Mouse (Mus musculus): Measurements from ENCODE around the gene Anks1. TPM values are rescaled to one million over a fixed set of nuclear protein-coding genes. Genes with fewer than 3 reads are reported as not detected.

Gene Anks1
- polyA plus RNA-seq, 1 experiment from 2014 or later, result 13.3 TPM

DNA sequence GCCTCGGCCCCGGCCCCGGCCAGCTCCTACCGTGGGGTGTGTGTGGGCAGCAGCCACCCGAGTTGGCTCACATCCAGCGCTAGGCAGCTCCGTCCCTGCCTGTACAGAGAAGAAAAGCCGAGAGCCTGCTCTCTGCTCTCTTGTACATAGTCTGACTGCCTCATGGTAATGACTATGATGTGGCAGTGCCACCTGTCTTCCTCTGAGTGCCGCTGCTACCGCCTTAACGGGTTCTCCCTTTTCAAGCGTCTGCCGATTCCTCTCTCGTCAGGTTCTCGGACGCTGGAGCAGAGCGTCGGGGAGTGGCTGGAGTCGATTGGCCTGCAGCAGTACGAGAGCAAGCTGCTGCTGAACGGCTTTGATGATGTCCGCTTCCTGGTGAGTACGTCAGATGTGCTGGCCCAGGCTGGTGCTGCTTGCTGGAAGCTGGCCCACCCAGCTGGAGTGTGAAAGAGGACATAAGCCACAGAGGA lies 133.2 kb downstream of the Anks1 start:
- WGBS, result 66% methylated on average over 23 of the region's 23 CpGs
- H3K27ac ChIP-seq (replicated peaks; ENCODE audit: low read depth, low read length), result no peak overlapping the region
- ATAC-seq (replicated peaks; ENCODE audit: insufficient number of reproducible peaks, low FRiP score, low TSS enrichment, low read depth) (no peak), DNase-seq (ENCODE audit: low spot score) (no peak)
- H3K9ac ChIP-seq (replicated peaks; ENCODE audit: low read length), result 0 out of 2 replicates have a peak overlapping the region, but pooled peaks have one; percentile 9
- no peaks in the 10 kb centered on the region for H3K9me3 ChIP-seq (replicated peaks; ENCODE audit: control insufficient read depth, low read length)
- H3K27me3 ChIP-seq (ENCODE audit: control insufficient read depth, insufficient read depth, low read length), result no peaks in the 10 kb centered on the region
- H3K4me2 ChIP-seq (ENCODE audit: low read depth, low read length), result no peak overlapping the region
- H3K36me3 ChIP-seq (replicated peaks; ENCODE audit: control insufficient read depth, insufficient read depth, low read depth, low read length), result no peaks in the 10 kb centered on the region
- no peak overlapping the region for H3K4me3 ChIP-seq (ENCODE audit: low read depth, low read length)
- peaks cover 6% of the 10 kb centered on the region for H3K4me1 ChIP-seq (ENCODE audit: control insufficient read depth, insufficient read depth, low read length)

DNA sequence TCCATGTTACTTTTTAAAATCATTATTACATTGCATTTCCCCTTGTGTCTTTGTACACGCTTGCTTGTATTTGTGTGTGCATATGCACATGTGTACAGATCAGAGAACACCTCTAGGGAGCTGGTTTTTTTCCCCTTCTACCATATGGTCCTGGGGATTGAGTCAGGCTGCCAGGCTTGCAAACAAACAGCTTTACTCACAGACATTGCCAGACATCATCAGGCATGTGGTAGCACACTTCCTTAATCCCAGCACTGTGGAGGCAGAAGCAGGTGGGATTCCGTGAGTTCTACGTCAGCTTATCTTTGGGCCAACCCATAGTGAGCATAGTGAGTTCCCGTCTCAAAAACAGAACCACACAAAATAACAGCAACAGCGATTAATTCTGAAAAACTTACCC lies 137.9 kb downstream of the Anks1 start:
- no peak overlapping the region for H3K4me2 ChIP-seq (ENCODE audit: low read depth, low read length)
- H3K9ac ChIP-seq (replicated peaks; ENCODE audit: low read length), result no peak overlapping the region
- 96% methylated on average over 5 of the region's 5 CpGs for WGBS
- no peaks in the 10 kb centered on the region for H3K36me3 ChIP-seq (replicated peaks; ENCODE audit: control insufficient read depth, insufficient read depth, low read depth, low read length)
- ATAC-seq (replicated peaks; ENCODE audit: insufficient number of reproducible peaks, low FRiP score, low TSS enrichment, low read depth) (no peak), DNase-seq (ENCODE audit: low spot score) (no peak)
- H3K27ac ChIP-seq (replicated peaks; ENCODE audit: low read depth, low read length), result no peak overlapping the region
- H3K27me3 ChIP-seq (ENCODE audit: control insufficient read depth, insufficient read depth, low read length), result no peaks in the 10 kb centered on the region
- no peak overlapping the region for H3K4me3 ChIP-seq (ENCODE audit: low read depth, low read length)
- no peaks in the 10 kb centered on the region for H3K9me3 ChIP-seq (replicated peaks; ENCODE audit: control insufficient read depth, low read length)
- no peaks in the 10 kb centered on the region for H3K4me1 ChIP-seq (ENCODE audit: control insufficient read depth, insufficient read depth, low read length)

DNA sequence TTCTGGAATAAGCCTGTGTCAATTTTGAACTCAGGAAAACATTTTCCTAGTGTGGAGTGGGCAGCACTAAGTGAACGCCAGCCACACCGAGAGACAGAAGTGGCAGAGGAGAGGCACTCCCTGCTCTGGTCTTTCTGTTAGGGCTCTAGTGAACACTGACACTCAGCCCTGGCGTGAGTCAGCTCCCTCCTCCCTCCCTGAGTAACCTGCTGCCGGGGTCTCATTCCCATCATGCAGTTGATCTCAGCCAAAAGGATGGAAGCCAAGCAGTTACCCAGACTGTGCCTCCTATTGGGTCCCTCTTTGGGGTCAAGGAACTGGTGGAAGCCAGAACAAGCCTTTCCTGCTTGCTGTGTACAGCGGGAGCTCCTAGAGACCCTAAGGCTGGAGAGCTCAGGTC lies 138.4 kb downstream of the Anks1 start:
- Histone ChIP-seq H3K9me3 (replicated peaks; ENCODE audit: control insufficient read depth, low read length) (no peaks in the 10 kb centered on the region), H3K36me3 (replicated peaks; ENCODE audit: control insufficient read depth, insufficient read depth, low read depth, low read length) (no peaks in the 10 kb centered on the region), H3K4me3 (ENCODE audit: low read depth, low read length) (no peak overlapping the region), H3K4me2 (ENCODE audit: low read depth, low read length) (no peak overlapping the region), H3K27ac (replicated peaks; ENCODE audit: low read depth, low read length) (no peak overlapping the region), H3K4me1 (ENCODE audit: control insufficient read depth, insufficient read depth, low read length) (no peaks in the 10 kb centered on the region), H3K27me3 (ENCODE audit: control insufficient read depth, insufficient read depth, low read length) (no peaks in the 10 kb centered on the region), H3K9ac (replicated peaks; ENCODE audit: low read length) (no peak overlapping the region)
- 85% methylated on average over 5 of the region's 5 CpGs for WGBS
- ATAC-seq (replicated peaks; ENCODE audit: insufficient number of reproducible peaks, low FRiP score, low TSS enrichment, low read depth) (no peak), DNase-seq (ENCODE audit: low spot score) (no peak)

DNA sequence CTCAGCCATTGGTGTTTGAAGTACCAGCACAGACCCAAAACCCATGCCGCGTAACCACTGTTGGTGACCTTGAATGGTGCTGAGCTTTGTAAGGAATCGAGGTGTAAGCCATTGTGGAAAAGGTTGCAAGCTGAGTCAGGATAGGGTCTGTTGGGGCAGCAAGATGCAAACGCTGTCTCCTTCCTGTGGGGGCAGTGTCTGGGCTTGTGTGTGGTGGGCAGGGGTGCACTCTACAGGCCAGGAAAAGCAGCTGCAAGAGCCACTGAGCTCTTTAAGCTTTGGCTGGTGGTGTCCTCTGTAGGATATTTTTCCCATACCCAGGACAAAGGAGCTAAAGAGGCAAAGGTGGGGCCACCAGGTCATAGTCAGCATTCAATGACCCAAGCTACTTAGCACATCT lies 139.3 kb downstream of the Anks1 start:
- no peaks in the 10 kb centered on the region for H3K36me3 ChIP-seq (replicated peaks; ENCODE audit: control insufficient read depth, insufficient read depth, low read depth, low read length)
- H3K9me3 ChIP-seq (replicated peaks; ENCODE audit: control insufficient read depth, low read length), result no peaks in the 10 kb centered on the region
- H3K4me2 ChIP-seq (ENCODE audit: low read depth, low read length), result no peak overlapping the region
- no peak overlapping the region for H3K9ac ChIP-seq (replicated peaks; ENCODE audit: low read length)
- 47% methylated on average over 4 of the region's 4 CpGs for WGBS
- no peak overlapping the region for H3K27ac ChIP-seq (replicated peaks; ENCODE audit: low read depth, low read length)
- H3K4me3 ChIP-seq (ENCODE audit: low read depth, low read length), result no peak overlapping the region
- no peaks in the 10 kb centered on the region for H3K27me3 ChIP-seq (ENCODE audit: control insufficient read depth, insufficient read depth, low read length)
- ATAC-seq (replicated peaks; ENCODE audit: insufficient number of reproducible peaks, low FRiP score, low TSS enrichment, low read depth) (peak; percentile 65; the same call in 1 of the 2 replicates), DNase-seq (ENCODE audit: low spot score) (peak; percentile 67)
- no peaks in the 10 kb centered on the region for H3K4me1 ChIP-seq (ENCODE audit: control insufficient read depth, insufficient read depth, low read length)

DNA sequence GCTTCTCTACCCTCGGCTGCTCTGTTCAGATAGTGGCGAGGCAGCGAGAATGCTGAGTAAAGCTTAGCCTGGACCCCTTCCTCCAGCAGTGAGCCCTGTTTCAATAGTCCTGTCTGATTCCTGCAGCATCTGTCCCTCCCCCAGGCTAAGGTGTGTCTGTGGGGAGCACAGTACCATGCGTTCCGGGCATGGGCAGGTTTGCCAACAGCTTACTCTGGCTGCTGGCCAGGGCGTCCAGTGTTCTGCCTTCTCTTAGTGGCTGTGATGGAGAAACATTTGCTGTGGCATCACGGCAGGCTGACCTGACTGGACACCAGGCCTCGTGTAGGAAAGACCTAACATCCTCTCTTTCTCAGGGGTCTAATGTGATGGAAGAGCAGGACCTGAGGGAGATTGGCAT lies 141.1 kb downstream of the Anks1 start:
- H3K36me3 ChIP-seq (replicated peaks; ENCODE audit: control insufficient read depth, insufficient read depth, low read depth, low read length), result no peaks in the 10 kb centered on the region

DNA sequence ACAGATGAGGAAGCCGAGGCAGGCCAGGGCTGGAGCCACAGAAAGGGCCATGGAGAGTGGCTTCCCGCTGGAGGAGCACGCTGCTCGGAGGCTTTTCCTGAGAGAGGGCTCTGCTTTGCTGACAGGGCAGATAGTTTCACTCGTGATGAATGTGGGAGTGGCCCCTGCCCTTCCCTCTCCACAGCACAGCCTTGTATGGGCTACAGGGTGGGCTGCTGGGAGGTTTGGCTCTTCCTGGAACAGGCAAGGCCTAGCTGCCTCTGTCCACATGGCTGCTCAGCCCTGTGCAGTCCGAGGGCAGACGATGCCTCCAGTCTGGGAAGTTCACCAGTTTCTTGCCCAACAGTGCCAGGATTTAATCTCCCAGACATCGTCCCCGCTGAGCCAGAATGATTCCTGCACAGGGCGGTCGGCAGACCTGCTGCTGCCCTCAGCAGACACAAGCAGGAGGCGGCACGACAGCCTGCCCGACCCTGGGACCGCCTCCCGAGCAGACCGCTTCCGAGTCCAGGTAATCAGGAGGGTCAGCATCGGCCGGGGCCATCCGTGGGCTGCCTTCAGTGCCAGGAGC lies 143.3 kb downstream of the Anks1 start:
- DNase-seq (ENCODE audit: low spot score) (no peak), ATAC-seq (replicated peaks; ENCODE audit: insufficient number of reproducible peaks, low FRiP score, low TSS enrichment, low read depth) (no peak)
- Histone ChIP-seq H3K9ac (replicated peaks; ENCODE audit: low read length) (no peak overlapping the region), H3K4me1 (ENCODE audit: control insufficient read depth, insufficient read depth, low read length) (no peaks in the 10 kb centered on the region), H3K27me3 (ENCODE audit: control insufficient read depth, insufficient read depth, low read length) (no peaks in the 10 kb centered on the region), H3K36me3 (replicated peaks; ENCODE audit: control insufficient read depth, insufficient read depth, low read depth, low read length) (no peaks in the 10 kb centered on the region), H3K4me3 (ENCODE audit: low read depth, low read length) (no peak overlapping the region), H3K4me2 (ENCODE audit: low read depth, low read length) (no peak overlapping the region), H3K27ac (replicated peaks; ENCODE audit: low read depth, low read length) (no peak overlapping the region), H3K9me3 (replicated peaks; ENCODE audit: control insufficient read depth, low read length) (no peaks in the 10 kb centered on the region)
- 83% methylated on average over 21 of the region's 21 CpGs for WGBS

More for the DNA sequence above, 141.1 kb downstream of the Anks1 start:
- Histone ChIP-seq H3K27ac (replicated peaks; ENCODE audit: low read depth, low read length) (no peak overlapping the region), H3K4me3 (ENCODE audit: low read depth, low read length) (no peak overlapping the region), H3K9me3 (replicated peaks; ENCODE audit: control insufficient read depth, low read length) (no peaks in the 10 kb centered on the region), H3K4me1 (ENCODE audit: control insufficient read depth, insufficient read depth, low read length) (no peaks in the 10 kb centered on the region), H3K27me3 (ENCODE audit: control insufficient read depth, insufficient read depth, low read length) (no peaks in the 10 kb centered on the region), H3K4me2 (ENCODE audit: low read depth, low read length) (no peak overlapping the region), H3K9ac (replicated peaks; ENCODE audit: low read length) (no peak overlapping the region)
- WGBS, result 93% methylated on average over 8 of the region's 8 CpGs
- ATAC-seq (replicated peaks; ENCODE audit: insufficient number of reproducible peaks, low FRiP score, low TSS enrichment, low read depth) (no peak), DNase-seq (ENCODE audit: low spot score) (no peak)

DNA sequence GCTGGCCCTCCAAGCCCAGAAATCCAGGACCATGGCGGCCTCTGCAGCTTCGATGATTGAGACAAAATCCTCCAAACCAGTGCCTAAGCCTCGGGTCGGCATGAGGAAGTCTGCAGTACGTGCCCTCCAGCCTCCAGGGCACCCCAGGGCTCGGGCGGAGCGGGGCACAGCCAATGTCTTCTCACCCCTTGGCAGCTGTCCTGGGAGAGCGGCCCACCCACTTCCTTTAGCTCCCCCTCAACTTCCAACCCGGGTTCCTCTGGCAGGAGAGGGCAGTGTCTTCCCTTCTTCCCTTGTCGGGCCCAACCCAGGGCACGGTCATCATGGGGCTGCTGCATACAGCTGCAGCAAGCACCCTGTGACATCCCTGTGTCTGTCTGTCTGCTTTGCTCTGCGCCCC lies 149.2 kb downstream of the Anks1 start:
- ATAC-seq (replicated peaks; ENCODE audit: insufficient number of reproducible peaks, low FRiP score, low TSS enrichment, low read depth) (no peak), DNase-seq (ENCODE audit: low spot score) (no peak)
- no peak overlapping the region for H3K4me2 ChIP-seq (ENCODE audit: low read depth, low read length)
- no peaks in the 10 kb centered on the region for H3K9me3 ChIP-seq (replicated peaks; ENCODE audit: control insufficient read depth, low read length)
- no peak overlapping the region for H3K9ac ChIP-seq (replicated peaks; ENCODE audit: low read length)
- no peak overlapping the region for H3K27ac ChIP-seq (replicated peaks; ENCODE audit: low read depth, low read length)
- H3K36me3 ChIP-seq (replicated peaks; ENCODE audit: control insufficient read depth, insufficient read depth, low read depth, low read length), result no peaks in the 10 kb centered on the region; the same call in 1 of the 2 replicates
- WGBS, result 84% methylated on average over 13 of the region's 13 CpGs
- H3K4me1 ChIP-seq (ENCODE audit: control insufficient read depth, insufficient read depth, low read length), result peaks cover 9% of the 10 kb centered on the region
- H3K27me3 ChIP-seq (ENCODE audit: control insufficient read depth, insufficient read depth, low read length), result no peaks in the 10 kb centered on the region
- no peak overlapping the region for H3K4me3 ChIP-seq (ENCODE audit: low read depth, low read length)

DNA sequence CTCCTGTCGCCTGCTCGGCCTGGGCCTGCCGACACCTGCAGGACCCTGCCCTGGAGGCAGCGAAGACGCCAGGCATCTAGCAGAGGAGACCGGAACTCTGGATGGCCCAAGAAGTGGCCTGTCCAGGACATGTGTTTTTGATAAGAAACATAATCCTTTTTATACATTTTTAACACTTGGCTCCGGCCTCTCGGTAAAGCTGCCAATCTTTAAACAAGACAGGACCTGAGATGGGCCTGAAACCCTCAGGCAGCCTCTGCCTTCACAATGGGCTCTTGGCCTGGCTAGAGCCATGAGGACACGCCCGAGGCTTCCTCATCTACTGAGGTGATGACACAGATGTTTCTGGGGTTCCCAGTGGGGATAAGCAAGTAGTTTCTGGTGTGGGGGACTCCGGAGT lies 151.6 kb downstream of the Anks1 start:
- peak; percentile 26 for DNase-seq (ENCODE audit: low spot score)
- peaks cover 9% of the 10 kb centered on the region for H3K4me1 ChIP-seq (ENCODE audit: control insufficient read depth, insufficient read depth, low read length)
- H3K9me3 ChIP-seq (replicated peaks; ENCODE audit: control insufficient read depth, low read length), result no peaks in the 10 kb centered on the region
- H3K4me2 ChIP-seq (ENCODE audit: low read depth, low read length), result no peak overlapping the region
- H3K9ac ChIP-seq (replicated peaks; ENCODE audit: low read length), result no peak overlapping the region
- no peak overlapping the region for H3K4me3 ChIP-seq (ENCODE audit: low read depth, low read length)
- no peaks in the 10 kb centered on the region for H3K27me3 ChIP-seq (ENCODE audit: control insufficient read depth, insufficient read depth, low read length)
- 0 out of 2 replicates have a peak, but pooled peaks have one; percentile 14 for ATAC-seq (replicated peaks; ENCODE audit: insufficient number of reproducible peaks, low FRiP score, low TSS enrichment, low read depth)
- 50% methylated on average over 11 of the region's 11 CpGs for WGBS
- no peaks in the 10 kb centered on the region; the same call in 1 of the 2 replicates for H3K36me3 ChIP-seq (replicated peaks; ENCODE audit: control insufficient read depth, insufficient read depth, low read depth, low read length)
- no peak overlapping the region for H3K27ac ChIP-seq (replicated peaks; ENCODE audit: low read depth, low read length)
